Mouse (Mus musculus) heart, postnatal 0 days (tissue): ENCODE measurements at regions not wholly inside any gene's neighbourhood (a gene's known extent, or its start where the extent isn't known, plus 50 kb on each side); places are given as distances from the start of the nearest gene placed in this dataset.

Source experiments
- CTCF ChIP-seq: IDR thresholded peaks from 2 replicates; pipeline ENCODE4 v1.5.1; 2016; ENCODE audit warnings: antibody characterized with exemption, control low read depth, low read depth
- EP300 ChIP-seq: IDR thresholded peaks from 2 replicates; pipeline ENCODE4 v1.6.1; 2016; ENCODE audit warnings: antibody characterized with exemption, low read depth

GRCm38 (mm10) chrX:12936406-12937172 lies 134.7 kb upstream of the Usp9x start:
- TF ChIP-seq CTCF (no peak), EP300 (no peak)
